Mouse (Mus musculus): ENCODE results near the gene Asb4. TPM values are rescaled to one million over a fixed set of nuclear protein-coding genes. Genes with fewer than 3 reads are reported as not detected.

Gene Asb4
- polyA plus RNA-seq, 1 experiment from 2014 or later = 4.5 TPM

- Histone ChIP-seq H3K27me3 (no peaks in the 10 kb centered on the region), H3K36me3 (replicated peaks) (no peaks in the 10 kb centered on the region), H3K9ac (no peak overlapping the region), H3K4me2 (no peak overlapping the region), H3K4me1 (replicated peaks) (peaks cover 4% of the 10 kb centered on the region), H3K9me3 (replicated peaks) (no peaks in the 10 kb centered on the region), H3K27ac (replicated peaks) (no peak overlapping the region), H3K4me3 (replicated peaks) (no peak overlapping the region)
- ATAC-seq (ENCODE audit: insufficient read depth) = no peak
- 53% methylated on average over 4 of the region's 4 CpGs for WGBS (ENCODE audit: insufficient replicate concordance)
Observed at GRCm38 (mm10) chr6:5448396-5448795, 65.2 kb downstream of the Asb4 start.

DNA sequence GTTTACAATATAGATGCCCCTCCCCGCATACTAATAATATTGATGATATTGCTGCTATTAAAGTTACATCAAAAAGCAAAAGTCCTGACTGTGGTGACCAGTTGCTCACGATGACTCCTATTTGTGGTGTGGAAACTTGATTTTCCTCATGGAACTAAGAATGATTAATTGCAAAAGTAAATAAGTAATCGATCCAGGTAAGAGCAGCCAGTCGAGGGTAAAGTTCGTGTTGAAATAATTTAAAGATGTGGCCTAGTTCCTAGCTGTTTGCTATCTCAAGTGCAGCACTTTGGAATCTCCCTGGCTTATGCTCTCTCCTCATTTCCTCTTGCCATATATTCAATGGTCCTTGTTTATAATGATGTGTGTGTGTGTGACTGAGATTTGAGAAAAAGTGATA is 66.7 kb downstream of the Asb4 start:
- Histone ChIP-seq H3K4me3 (replicated peaks) (no peak overlapping the region), H3K27ac (replicated peaks) (no peak overlapping the region), H3K27me3 (no peaks in the 10 kb centered on the region), H3K4me1 (replicated peaks) (peaks cover 3% of the 10 kb centered on the region; the same call in 1 of the 2 replicates), H3K9ac (no peak overlapping the region), H3K36me3 (replicated peaks) (no peaks in the 10 kb centered on the region), H3K4me2 (no peak overlapping the region), H3K9me3 (replicated peaks) (no peaks in the 10 kb centered on the region)
- no peak for ATAC-seq (ENCODE audit: insufficient read depth)
- 63% methylated on average over 5 of the region's 5 CpGs for WGBS (ENCODE audit: insufficient replicate concordance)

DNA sequence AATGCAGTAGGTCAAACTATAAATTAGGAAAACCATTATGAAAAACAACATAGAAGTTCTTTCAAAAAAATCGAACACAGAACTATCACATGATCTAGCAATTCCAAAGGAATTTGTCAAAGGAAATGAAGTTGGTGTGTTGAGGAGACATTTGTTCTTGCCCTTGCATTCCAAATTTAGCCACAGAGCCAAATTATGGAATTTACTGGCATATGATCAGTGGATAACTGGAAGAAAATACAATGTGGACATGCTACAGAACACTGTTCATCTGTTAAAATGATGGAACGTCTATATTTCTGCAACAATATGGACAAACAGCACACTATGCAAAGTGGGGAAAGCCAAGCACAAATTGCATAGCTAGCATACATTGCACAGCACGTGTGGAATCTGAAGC is 72.7 kb downstream of the Asb4 start:
- Histone ChIP-seq H3K9me3 (replicated peaks) (no peaks in the 10 kb centered on the region), H3K4me1 (replicated peaks) (no peaks in the 10 kb centered on the region), H3K27ac (replicated peaks) (no peak overlapping the region), H3K4me2 (no peak overlapping the region), H3K36me3 (replicated peaks) (no peaks in the 10 kb centered on the region), H3K9ac (no peak overlapping the region), H3K4me3 (replicated peaks) (no peak overlapping the region), H3K27me3 (no peaks in the 10 kb centered on the region)
- ATAC-seq (ENCODE audit: insufficient read depth) = no peak
- whole genome bisulfite sequencing (ENCODE audit: insufficient replicate concordance) = 50% methylated on average over 3 of the region's 3 CpGs

DNA sequence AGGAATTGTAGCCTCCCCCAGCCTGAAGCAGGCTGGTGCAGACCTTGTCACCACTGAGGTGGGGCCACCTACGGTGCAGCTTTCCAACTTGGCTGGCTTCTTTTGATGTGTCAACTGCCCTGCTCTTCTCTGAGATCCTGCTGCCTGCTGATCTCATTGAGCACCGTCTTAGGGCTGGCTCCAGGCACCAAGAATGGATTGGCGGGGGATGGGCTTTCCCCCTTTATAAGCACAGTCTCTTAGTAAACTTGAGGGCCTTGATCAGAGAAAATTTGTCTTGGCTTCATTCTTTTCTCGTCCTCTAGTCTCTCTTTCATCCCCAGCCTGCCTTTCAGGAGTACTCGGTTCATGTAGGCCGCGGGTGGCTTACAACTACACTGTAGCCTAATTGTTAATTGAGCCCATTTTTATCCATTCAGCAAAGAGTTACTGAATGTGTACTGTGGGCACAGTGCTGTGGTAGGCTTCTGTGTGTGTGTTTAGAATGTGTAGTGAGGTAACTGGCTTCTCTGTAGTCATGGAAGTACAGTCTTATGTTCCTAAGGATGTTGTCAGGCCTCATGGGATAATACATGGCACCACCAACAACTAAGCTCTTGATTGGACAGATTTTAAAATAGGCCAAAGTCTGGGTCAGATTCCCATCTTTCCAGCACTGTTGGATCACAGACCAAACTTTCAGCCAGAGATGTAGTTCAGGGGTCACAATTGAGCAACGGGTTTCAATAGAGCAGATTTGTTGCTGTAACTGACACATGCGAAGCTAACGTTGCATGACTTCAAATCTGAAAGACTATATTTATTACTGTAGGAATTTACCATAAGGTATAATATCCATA is 87.5 kb downstream of the Asb4 start:
- Histone ChIP-seq H3K4me3 (replicated peaks) (no peak overlapping the region), H3K9me3 (replicated peaks) (no peaks in the 10 kb centered on the region), H3K4me2 (no peak overlapping the region), H3K36me3 (replicated peaks) (no peaks in the 10 kb centered on the region), H3K27ac (replicated peaks) (no peak overlapping the region), H3K4me1 (replicated peaks) (no peaks in the 10 kb centered on the region), H3K27me3 (no peaks in the 10 kb centered on the region), H3K9ac (no peak overlapping the region)
- WGBS (ENCODE audit: insufficient replicate concordance) = 66% methylated on average over 10 of the region's 10 CpGs
- peak; percentile 37 for ATAC-seq (ENCODE audit: insufficient read depth)

DNA sequence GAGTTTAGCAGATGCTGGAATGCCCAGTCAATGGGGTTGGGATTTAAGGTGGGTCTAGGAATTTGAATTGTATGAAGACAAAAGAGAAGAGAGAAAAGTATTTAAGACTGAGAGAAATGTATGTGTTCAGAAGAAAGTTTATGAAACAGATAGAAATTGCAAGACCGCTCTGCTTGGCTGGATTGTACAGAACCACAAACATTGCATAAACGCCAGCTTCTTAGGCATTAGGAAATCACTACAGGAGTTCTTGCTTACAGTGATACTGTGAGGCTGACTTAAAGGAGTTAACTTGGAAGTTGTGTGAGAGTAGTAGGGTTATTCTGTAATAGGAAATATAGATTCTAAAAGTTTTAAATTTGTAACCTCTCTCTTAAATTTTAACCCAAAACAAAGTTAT is 89.5 kb downstream of the Asb4 start:
- Histone ChIP-seq H3K4me3 (replicated peaks) (no peak overlapping the region), H3K4me2 (no peak overlapping the region), H3K9me3 (replicated peaks) (no peaks in the 10 kb centered on the region), H3K27me3 (no peaks in the 10 kb centered on the region), H3K4me1 (replicated peaks) (no peaks in the 10 kb centered on the region), H3K9ac (no peak overlapping the region), H3K27ac (replicated peaks) (no peak overlapping the region), H3K36me3 (replicated peaks) (no peaks in the 10 kb centered on the region)
- 57% methylated on average over 2 of the region's 2 CpGs for WGBS (ENCODE audit: insufficient replicate concordance)
- ATAC-seq (ENCODE audit: insufficient read depth) = no peak

GRCm38 (mm10) chr6:5474021-5474420 is 90.8 kb downstream of the Asb4 start:
- Histone ChIP-seq H3K9ac (no peak overlapping the region), H3K4me2 (no peak overlapping the region), H3K27me3 (no peaks in the 10 kb centered on the region), H3K27ac (replicated peaks) (no peak overlapping the region), H3K9me3 (replicated peaks) (no peaks in the 10 kb centered on the region), H3K4me3 (replicated peaks) (no peak overlapping the region), H3K4me1 (replicated peaks) (no peaks in the 10 kb centered on the region), H3K36me3 (replicated peaks) (no peaks in the 10 kb centered on the region)
- 30% methylated on average over 1 of the region's 1 CpGs for WGBS (ENCODE audit: insufficient replicate concordance)
- ATAC-seq (ENCODE audit: insufficient read depth) = no peak

GRCm38 (mm10) chr6:5481066-5481465 is 97.9 kb downstream of the Asb4 start:
- no peaks in the 10 kb centered on the region for H3K9me3 ChIP-seq (replicated peaks)
- ATAC-seq (ENCODE audit: insufficient read depth) = no peak
- WGBS (ENCODE audit: insufficient replicate concordance) = 59% methylated on average over 2 of the region's 2 CpGs

GRCm38 (mm10) chr6:5482270-5482783 is 99.1 kb downstream of the Asb4 start:
- Histone ChIP-seq H3K36me3 (replicated peaks) (no peaks in the 10 kb centered on the region), H3K9ac (no peak overlapping the region), H3K27me3 (no peaks in the 10 kb centered on the region), H3K4me3 (replicated peaks) (no peak overlapping the region), H3K4me2 (no peak overlapping the region), H3K4me1 (replicated peaks) (no peaks in the 10 kb centered on the region), H3K9me3 (replicated peaks) (no peaks in the 10 kb centered on the region), H3K27ac (replicated peaks) (no peak overlapping the region)
- ATAC-seq (ENCODE audit: insufficient read depth) = no peak
- 55% methylated on average over 3 of the region's 3 CpGs for WGBS (ENCODE audit: insufficient replicate concordance)

More at GRCm38 (mm10) chr6:5481066-5481465, 97.9 kb downstream of the Asb4 start:
- Histone ChIP-seq H3K36me3 (replicated peaks) (no peaks in the 10 kb centered on the region), H3K9ac (no peak overlapping the region), H3K4me1 (replicated peaks) (no peaks in the 10 kb centered on the region), H3K4me3 (replicated peaks) (no peak overlapping the region), H3K27me3 (no peaks in the 10 kb centered on the region), H3K27ac (replicated peaks) (no peak overlapping the region), H3K4me2 (no peak overlapping the region)

Other genes starting within 250 kb of the Asb4 start
- gene Pon1, start 189.4 kb upstream of the Asb4 start, polyA plus RNA-seq (2015; fragmentation: Nextera tagmentation; extraction: Ambion mirVana) = 6.6 and 8.9 TPM in 2 replicates
- 20.6 and 23.0 TPM in 2 replicates for gene Pon3, start 127.1 kb upstream of the Asb4 start, polyA plus RNA-seq (2015; fragmentation: Nextera tagmentation; extraction: Ambion mirVana)
- gene Pon2, start 84.9 kb upstream of the Asb4 start, polyA plus RNA-seq (2015; fragmentation: Nextera tagmentation; extraction: Ambion mirVana) = 48.2 and 52.1 TPM in 2 replicates
- 2.8 and 3.1 TPM in 2 replicates for gene Pdk4, start 112.9 kb downstream of the Asb4 start, polyA plus RNA-seq (2015; fragmentation: Nextera tagmentation; extraction: Ambion mirVana)